In the genomic region with DNA sequence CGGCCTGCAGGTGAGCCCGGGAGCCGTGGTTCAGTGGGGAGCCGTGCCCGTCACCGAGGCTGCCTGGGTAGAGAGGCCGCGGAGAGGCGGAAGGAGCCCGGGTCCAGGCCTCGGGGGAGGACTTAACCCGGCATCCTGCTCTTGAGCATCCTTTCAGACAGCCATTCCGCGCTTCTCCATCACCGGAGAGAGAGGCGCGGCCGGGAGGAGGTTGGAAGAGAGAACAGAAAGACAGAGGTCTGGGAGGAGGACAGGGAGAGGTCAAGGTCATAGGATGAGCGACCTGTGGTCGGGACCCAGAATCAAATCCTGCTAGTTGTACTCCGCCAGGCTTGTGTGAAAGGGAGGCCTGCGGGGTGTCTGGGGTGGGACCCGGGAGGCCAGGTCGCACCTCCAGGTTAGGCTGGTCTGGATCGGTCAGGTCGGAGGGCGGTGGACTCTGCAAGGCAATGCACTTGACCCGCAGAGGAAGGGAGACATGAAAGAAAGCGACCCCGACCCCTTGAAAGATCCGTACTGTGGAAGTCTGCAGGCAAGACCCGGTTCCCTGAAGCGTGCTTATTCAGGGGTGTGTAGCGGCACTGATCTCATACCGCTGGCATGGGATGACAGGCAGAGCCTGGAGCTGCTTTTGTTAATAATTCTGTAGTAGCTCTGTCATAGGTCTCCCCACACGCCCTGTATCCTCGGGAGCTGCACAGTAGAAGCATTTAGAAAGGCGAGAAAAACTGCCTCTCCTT, we compare ENCODE assay signal across 8 mouse cellular contexts. TPM values are rescaled to one million over a fixed set of nuclear protein-coding genes. Genes with fewer than 3 reads are reported as not detected.
DNase-seq lines count a peak whose midpoint lies in the region; ATAC-seq and TF ChIP-seq lines count a peak whose summit lies in the region.

No protein-coding gene starts in this region.

- no peaks in the 10 kb centered on the region for H3K9me3 ChIP-seq in hindbrain, embryonic 15.5 days
- H3K9me3 ChIP-seq in midbrain, embryonic 10.5 days (replicated peaks), result no peaks in the 10 kb centered on the region

- WGBS in hindbrain, embryonic 15.5 days, result under 1% methylated on average over 38 of the region's 38 CpGs
- WGBS in midbrain, embryonic 10.5 days, result 1% methylated on average over 38 of the region's 38 CpGs

- no peak for TF ChIP-seq CTCF in left cerebral cortex, adult 2 months (IDR thresholded peaks at IDR 0.05)

- H3K9ac ChIP-seq in hindbrain, embryonic 15.5 days, result peak overlapping the region; percentile 86

- peak overlapping the region; percentile 99 for H3K27ac ChIP-seq in left cerebral cortex, adult 2 months
- peak overlapping the region; percentile 95 for H3K27ac ChIP-seq in brown adipose tissue, adult 24 weeks (replicated peaks; ENCODE audit: low read depth, low read length)
- peak overlapping the region; percentile 91 for H3K27ac ChIP-seq in hindbrain, embryonic 15.5 days (replicated peaks)
- H3K27ac ChIP-seq in midbrain, embryonic 10.5 days (replicated peaks), result peak overlapping the region; percentile 95

- peak overlapping the region; percentile 72 for H3K4me2 ChIP-seq in hindbrain, embryonic 15.5 days

- H3K36me3 ChIP-seq in hindbrain, embryonic 15.5 days, result peaks cover 3% of the 10 kb centered on the region; the same call in 1 of the 2 replicates
- peaks cover 12% of the 10 kb centered on the region for H3K36me3 ChIP-seq in midbrain, embryonic 10.5 days

- H3K27me3 ChIP-seq in hindbrain, embryonic 15.5 days, result no peaks in the 10 kb centered on the region
- H3K27me3 ChIP-seq in midbrain, embryonic 10.5 days (ENCODE audit: low read depth, poor library complexity, severe bottlenecking), result peaks cover 3% of the 10 kb centered on the region; the same call in 1 of the 2 replicates

- peak overlapping the region; percentile 90 for H3K4me3 ChIP-seq in left cerebral cortex, adult 2 months
- H3K4me3 ChIP-seq in brown adipose tissue, adult 24 weeks (ENCODE audit: insufficient read depth, low read depth, low read length), result peak overlapping the region; percentile 88
- H3K4me3 ChIP-seq in hindbrain, embryonic 15.5 days, result peak overlapping the region; percentile 83
- H3K4me3 ChIP-seq in midbrain, embryonic 10.5 days, result peak overlapping the region; percentile 73

- ATAC-seq in hindbrain, embryonic 15.5 days (ENCODE audit: low FRiP score, low read depth), result no peak

- DNase-seq in left cerebral cortex, adult 2 months (ENCODE audit: extremely low spot score in 1 of 2, low spot score in 2 of 2), result no peak
- DNase-seq in left cerebral cortex, adult 18-20 months (ENCODE audit: low spot score in 2 of 2), result no peak
- no peak for DNase-seq in midbrain, embryonic 10.5 days (ENCODE audit: low spot score)
- no peak for DNase-seq in testis, postnatal 10 days (ENCODE audit: low spot score)
- no peak for DNase-seq in adrenal gland, adult 2 months
- no peak for DNase-seq in thymus, postnatal 25 days

- H3K4me1 ChIP-seq in brown adipose tissue, adult 24 weeks (ENCODE audit: control insufficient read depth, insufficient read depth, insufficient read length, low read length), result peaks cover 3% of the 10 kb centered on the region; the same call in 1 of the 2 replicates
- peaks cover 50% of the 10 kb centered on the region for H3K4me1 ChIP-seq in hindbrain, embryonic 15.5 days (replicated peaks)
- H3K4me1 ChIP-seq in midbrain, embryonic 10.5 days, result peaks cover 55% of the 10 kb centered on the region

- intact Hi-C loops in left cerebral cortex, adult 2 months (cut with DNase I), result loop anchor here (5.0 kb wide), 1 partner anchor 249 kb away; no protein-coding TSS in a partner anchor

RNA-seq across cellular contexts. Expression of a gene that starts 0.6 kb away (rescaled TPM):
- total RNA-seq in left cerebral cortex, adult 2 months (2021), result 100 to 1,000 TPM; 170 to 178 TPM
- 100 to 1,000 TPM; 192 to 194 TPM for total RNA-seq in left cerebral cortex, adult 18-20 months (2021)
- polyA plus RNA-seq in brown adipose tissue, adult 24 weeks (2012; ENCODE audit: insufficient read depth, insufficient read length, missing spikeins), result 2,044 and 2,390 TPM in 2 replicates
- polyA plus RNA-seq in hindbrain, embryonic 15.5 days (2015; fragmentation: Nextera tagmentation; extraction: Ambion mirVana), result 480 TPM in 2 replicates
- polyA plus RNA-seq in midbrain, embryonic 10.5 days (2016; fragmentation: Nextera tagmentation; extraction: Ambion mirVana), result 429 and 455 TPM in 2 replicates
- 100 to 1,000 TPM; 462 to 500 TPM for total RNA-seq in adrenal gland, adult 2 months (2021)
- polyA plus RNA-seq in adrenal gland, adult 2 months (2012; rRNA removed), result 334 and 363 TPM in 2 replicates

RNA-seq across cellular contexts. Expression of a gene that starts 25.0 kb away (rescaled TPM):
- total RNA-seq in left cerebral cortex, adult 2 months (2021), result 100 to 1,000 TPM; 150 to 155 TPM
- total RNA-seq in left cerebral cortex, adult 18-20 months (2021), result 100 to 1,000 TPM; 140 to 149 TPM
- polyA plus RNA-seq in brown adipose tissue, adult 24 weeks (2012; ENCODE audit: insufficient read depth, insufficient read length, missing spikeins), result 6.7 and 6.8 TPM in 2 replicates
- 181 and 193 TPM in 2 replicates for polyA plus RNA-seq in hindbrain, embryonic 15.5 days (2015; fragmentation: Nextera tagmentation; extraction: Ambion mirVana)
- 42.5 and 56.5 TPM in 2 replicates for polyA plus RNA-seq in midbrain, embryonic 10.5 days (2016; fragmentation: Nextera tagmentation; extraction: Ambion mirVana)
- 10 to 100 TPM; 31.8 to 37.1 TPM for total RNA-seq in adrenal gland, adult 2 months (2021)
- polyA plus RNA-seq in adrenal gland, adult 2 months (2012; rRNA removed), result 183 and 226 TPM in 2 replicates

RNA-seq across cellular contexts. Expression of a gene that starts 48.6 kb away (rescaled TPM):
- 1 to 10 TPM; 4.8 to 4.9 TPM for total RNA-seq in left cerebral cortex, adult 2 months (2021)
- 1 to 10 TPM; 3.8 to 4.4 TPM for total RNA-seq in left cerebral cortex, adult 18-20 months (2021)
- 1.4 and 3.0 TPM in 2 replicates for polyA plus RNA-seq in brown adipose tissue, adult 24 weeks (2012; ENCODE audit: insufficient read depth, insufficient read length, missing spikeins)
- polyA plus RNA-seq in hindbrain, embryonic 15.5 days (2015; fragmentation: Nextera tagmentation; extraction: Ambion mirVana), result 161 and 173 TPM in 2 replicates
- polyA plus RNA-seq in midbrain, embryonic 10.5 days (2016; fragmentation: Nextera tagmentation; extraction: Ambion mirVana), result 260 and 321 TPM in 2 replicates
- 10 to 100 TPM in 1 of 2 experiments, 1 to 10 TPM in 1; 5.7 to 11.1 TPM for total RNA-seq in adrenal gland, adult 2 months (2021)
- 37.8 and 42.4 TPM in 2 replicates for polyA plus RNA-seq in adrenal gland, adult 2 months (2012; rRNA removed)

RNA-seq across cellular contexts. Expression of a gene that starts 55.5 kb away (rescaled TPM):
- 10 to 100 TPM; 10.2 to 11.6 TPM for total RNA-seq in left cerebral cortex, adult 2 months (2021)
- total RNA-seq in left cerebral cortex, adult 18-20 months (2021), result 10 to 100 TPM; 13.5 to 14.6 TPM
- 1.6 and 2.5 TPM in 2 replicates for polyA plus RNA-seq in brown adipose tissue, adult 24 weeks (2012; ENCODE audit: insufficient read depth, insufficient read length, missing spikeins)
- 1.2 and 2.2 TPM in 2 replicates for polyA plus RNA-seq in hindbrain, embryonic 15.5 days (2015; fragmentation: Nextera tagmentation; extraction: Ambion mirVana)
- 0.15 and 1.4 TPM in 2 replicates for polyA plus RNA-seq in midbrain, embryonic 10.5 days (2016; fragmentation: Nextera tagmentation; extraction: Ambion mirVana)
- 10 to 100 TPM in 1 of 2 experiments, 1 to 10 TPM in 1; 1.7 to 13.8 TPM for total RNA-seq in adrenal gland, adult 2 months (2021)
- polyA plus RNA-seq in adrenal gland, adult 2 months (2012; rRNA removed), result 7.7 and 10.5 TPM in 2 replicates
